Mouse (Mus musculus): ENCODE results near the gene Arpc4.

Gene Arpc4

GRCm38 (mm10) chr6:113364518-113365135 lies 13.3 kb upstream of the Arpc4 start:
- no peak for DNase-seq (ENCODE audit: low spot score in 2 of 2)

DNA sequence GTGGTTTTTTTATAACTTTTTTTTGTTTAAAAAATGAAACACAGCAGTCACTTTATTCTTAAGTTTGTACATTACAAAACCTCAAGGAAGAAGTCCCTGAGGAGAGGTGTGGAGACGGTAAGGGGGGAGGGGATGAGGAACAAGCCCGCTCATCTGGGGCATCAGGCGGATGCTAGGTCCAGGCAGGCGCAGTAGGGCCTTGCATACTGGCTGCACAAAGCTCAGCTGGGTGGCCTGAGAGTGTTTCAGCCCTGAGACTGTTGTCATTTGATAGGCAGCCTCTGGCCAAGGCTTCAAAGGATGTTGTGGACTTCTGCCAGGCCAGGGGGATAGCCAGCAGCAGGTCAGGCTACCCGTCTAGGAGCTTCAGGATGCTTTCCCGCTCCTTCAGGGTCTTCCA lies 11.3 kb upstream of the Arpc4 start:
- no peak for DNase-seq (ENCODE audit: low spot score in 2 of 2)

GRCm38 (mm10) chr6:113367574-113367973 lies 10.3 kb upstream of the Arpc4 start:
- no peak for DNase-seq (ENCODE audit: low spot score in 2 of 2)

DNA sequence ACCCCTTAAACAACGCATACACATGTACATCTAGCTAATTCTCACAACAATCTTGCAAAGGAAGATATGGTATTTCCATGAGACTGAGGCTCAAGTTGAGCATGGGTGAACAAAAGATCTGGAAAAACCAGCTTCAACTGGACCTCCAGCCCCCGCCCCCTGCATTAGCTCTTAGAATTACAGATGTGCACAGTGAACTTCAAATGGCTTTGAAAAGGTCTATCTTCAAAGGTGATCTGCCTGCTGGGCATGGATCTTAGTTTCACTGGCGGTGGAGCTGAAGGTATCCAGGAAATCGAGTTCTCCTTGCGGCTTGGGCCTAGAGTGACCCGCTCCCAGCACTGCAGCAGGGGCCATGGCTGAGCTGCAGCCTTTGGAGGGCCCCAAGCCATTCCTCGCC lies 9.8 kb upstream of the Arpc4 start:
- DNase-seq (ENCODE audit: low spot score in 2 of 2): no peak

- no peak for DNase-seq (ENCODE audit: low spot score in 2 of 2)
Measured at GRCm38 (mm10) chr6:113368577-113368976, 9.3 kb upstream of the Arpc4 start.

DNA sequence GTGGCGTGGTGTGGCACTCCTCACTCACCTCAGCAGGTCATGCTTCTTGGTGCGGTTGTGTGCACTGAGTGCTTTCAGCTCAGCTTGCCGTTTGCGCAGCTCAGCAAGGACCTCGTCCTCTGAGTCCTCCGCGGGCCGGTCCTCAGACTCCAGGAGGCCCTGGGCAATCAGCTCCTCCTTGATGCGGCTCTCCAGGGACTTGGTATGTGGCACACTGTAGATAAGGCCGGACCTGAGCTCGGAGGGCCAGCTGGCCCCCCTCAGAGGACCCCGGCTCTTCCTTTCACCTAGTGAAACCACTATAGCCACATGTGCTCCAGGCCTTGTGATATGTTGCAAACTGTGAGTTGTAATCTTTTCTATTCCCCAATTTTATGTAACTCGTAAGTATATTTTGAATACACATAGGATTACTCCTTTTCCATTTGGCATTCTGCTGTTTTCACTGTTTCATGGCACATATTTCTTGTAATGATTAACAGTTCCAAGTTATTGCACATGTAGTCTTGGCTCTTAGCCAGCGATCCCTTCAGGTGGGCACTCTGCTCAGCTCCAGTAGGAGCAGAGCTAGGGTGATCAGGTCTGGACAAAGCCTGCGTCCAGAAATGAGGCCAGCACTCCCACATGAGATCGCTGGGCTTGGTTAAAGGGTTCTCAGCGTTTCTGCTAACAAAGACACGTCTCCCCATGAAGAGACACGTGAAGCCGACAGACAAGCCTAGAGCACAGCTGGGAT lies 7.6 kb upstream of the Arpc4 start:
- no peak for DNase-seq (ENCODE audit: low spot score in 2 of 2)

GRCm38 (mm10) chr6:113373491-113373890 lies 4.4 kb upstream of the Arpc4 start:
- no peak for DNase-seq (ENCODE audit: low spot score in 2 of 2)

GRCm38 (mm10) chr6:113377172-113377495 lies 781 bp upstream of the Arpc4 start:
- no peak for DNase-seq (ENCODE audit: low spot score in 2 of 2)

DNA sequence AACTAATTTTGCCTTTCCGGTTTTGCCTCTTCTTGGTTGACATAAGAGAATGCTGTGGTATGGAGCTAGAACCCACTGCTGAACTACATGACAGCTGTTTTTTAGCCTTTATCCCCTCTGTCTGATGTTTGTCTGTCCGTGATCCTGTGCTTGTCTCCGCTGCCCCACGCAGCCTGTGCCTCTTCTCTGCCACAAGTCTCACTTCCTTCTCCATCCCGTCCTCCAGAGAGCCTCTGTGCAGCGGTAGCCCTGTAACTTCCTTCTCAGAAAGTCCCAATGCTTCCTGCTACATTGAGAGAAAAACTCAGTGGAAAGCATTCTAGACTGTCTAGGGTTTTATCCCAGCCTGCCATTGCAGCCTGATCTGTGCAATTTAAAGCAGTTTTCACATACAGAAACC lies 1.3 kb downstream of the Arpc4 start:
- DNase-seq (ENCODE audit: low spot score in 2 of 2): peak; percentile 48 to 56

DNA sequence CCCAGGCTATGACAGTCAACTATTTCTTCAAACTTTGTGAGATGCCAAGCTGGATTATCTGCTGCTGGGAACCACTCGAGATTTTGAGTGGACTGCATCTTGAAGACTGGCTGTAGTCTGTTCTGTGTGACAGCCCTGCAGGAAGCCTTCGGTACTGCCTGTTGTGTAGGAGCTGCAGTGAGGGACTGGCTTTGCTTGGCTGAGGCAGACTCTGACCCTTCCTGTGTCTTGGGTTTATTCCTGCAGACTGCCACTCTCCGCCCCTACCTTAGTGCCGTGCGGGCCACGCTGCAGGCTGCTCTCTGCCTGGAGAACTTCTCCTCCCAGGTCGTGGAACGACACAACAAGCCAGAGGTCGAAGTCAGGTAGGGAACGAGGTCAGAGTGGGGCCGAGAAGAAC lies 2.6 kb downstream of the Arpc4 start:
- no peak for DNase-seq (ENCODE audit: low spot score in 2 of 2)

GRCm38 (mm10) chr6:113384351-113384927 lies 6.5 kb downstream of the Arpc4 start:
- no peak for DNase-seq (ENCODE audit: low spot score in 2 of 2)

GRCm38 (mm10) chr6:113385160-113385714 lies 7.3 kb downstream of the Arpc4 start:
- DNase-seq (ENCODE audit: low spot score in 2 of 2): no peak

- no peak for DNase-seq (ENCODE audit: low spot score in 2 of 2)
Measured at GRCm38 (mm10) chr6:113386025-113386424, 8.1 kb downstream of the Arpc4 start.

- no peak for DNase-seq (ENCODE audit: low spot score in 2 of 2)
Measured at GRCm38 (mm10) chr6:113388960-113389359, 11.0 kb downstream of the Arpc4 start, which contains the start of gene Ttll3. Ttll3 (plus strand) TSS chr6:113389260.

DNA sequence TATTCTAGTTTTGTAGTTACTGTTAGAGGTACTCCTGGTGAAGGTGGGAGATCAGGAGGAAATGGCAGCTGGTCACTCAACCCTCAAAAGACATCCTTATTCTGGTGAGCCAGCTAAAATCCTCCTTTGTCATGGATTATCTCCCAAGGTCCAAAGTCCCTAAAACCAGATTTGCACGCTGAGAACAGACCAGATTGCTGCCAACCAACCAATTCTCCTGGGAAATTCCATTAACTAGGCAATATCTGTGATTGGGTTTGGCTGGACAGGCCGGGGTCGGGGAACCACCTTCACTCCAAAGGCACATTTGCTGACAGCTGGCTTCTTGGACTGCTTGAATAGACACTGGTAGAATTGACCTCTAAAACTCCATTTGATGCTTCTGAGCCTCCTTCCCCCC lies 12.8 kb downstream of the Arpc4 start:
- no peak for DNase-seq (ENCODE audit: low spot score in 2 of 2)

GRCm38 (mm10) chr6:113392015-113392386 lies 14.1 kb downstream of the Arpc4 start:
- DNase-seq (ENCODE audit: low spot score in 2 of 2): no peak

- no peak for DNase-seq (ENCODE audit: low spot score in 2 of 2)
Measured at GRCm38 (mm10) chr6:113392387-113393071, 14.6 kb downstream of the Arpc4 start.

DNA sequence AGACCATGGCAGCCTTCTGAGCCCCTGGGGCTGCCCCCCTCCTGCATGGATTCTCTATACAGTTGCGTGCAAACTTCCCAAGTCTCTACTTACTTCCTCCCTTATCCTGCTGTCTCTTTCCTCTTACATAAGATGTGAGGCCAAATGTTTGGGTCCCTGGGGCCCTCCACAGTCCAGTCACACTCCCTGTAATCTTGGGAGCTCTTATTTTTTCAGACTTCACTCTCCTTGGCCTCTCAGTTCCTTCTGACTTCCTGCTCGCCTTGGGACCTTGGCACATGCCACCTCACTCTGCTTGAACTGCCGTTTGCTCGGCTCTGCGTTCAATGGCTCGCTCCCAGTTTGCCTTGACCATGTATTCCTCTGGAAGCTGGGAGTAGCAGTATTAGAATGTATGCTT lies 16.0 kb downstream of the Arpc4 start:
- DNase-seq (ENCODE audit: low spot score in 2 of 2): no peak

DNA sequence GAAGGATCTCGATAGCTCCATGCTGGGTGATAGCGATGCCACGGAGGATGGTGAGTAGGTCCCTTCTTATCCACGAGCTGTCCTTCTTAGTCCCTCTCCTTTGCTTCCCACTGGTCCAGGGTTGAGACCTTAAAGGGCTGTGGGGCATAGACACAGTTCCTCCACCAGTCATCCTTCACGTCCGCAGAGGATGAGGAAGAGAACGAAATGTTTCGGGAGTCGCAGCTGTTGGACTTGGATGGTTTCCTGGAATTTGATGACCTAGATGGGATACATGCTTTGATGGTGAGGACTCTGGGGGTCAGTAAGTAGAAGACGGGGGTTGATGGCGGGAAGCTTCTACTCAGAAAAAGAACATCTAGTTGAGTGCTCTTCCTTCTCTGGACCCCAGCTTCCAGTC lies 16.9 kb downstream of the Arpc4 start:
- DNase-seq (ENCODE audit: low spot score in 2 of 2): no peak

GRCm38 (mm10) chr6:113395501-113395900 lies 17.6 kb downstream of the Arpc4 start:
- no peak for DNase-seq (ENCODE audit: low spot score in 2 of 2)

GRCm38 (mm10) chr6:113396270-113397030 lies 18.5 kb downstream of the Arpc4 start:
- no peak for DNase-seq (ENCODE audit: low spot score in 2 of 2)

DNA sequence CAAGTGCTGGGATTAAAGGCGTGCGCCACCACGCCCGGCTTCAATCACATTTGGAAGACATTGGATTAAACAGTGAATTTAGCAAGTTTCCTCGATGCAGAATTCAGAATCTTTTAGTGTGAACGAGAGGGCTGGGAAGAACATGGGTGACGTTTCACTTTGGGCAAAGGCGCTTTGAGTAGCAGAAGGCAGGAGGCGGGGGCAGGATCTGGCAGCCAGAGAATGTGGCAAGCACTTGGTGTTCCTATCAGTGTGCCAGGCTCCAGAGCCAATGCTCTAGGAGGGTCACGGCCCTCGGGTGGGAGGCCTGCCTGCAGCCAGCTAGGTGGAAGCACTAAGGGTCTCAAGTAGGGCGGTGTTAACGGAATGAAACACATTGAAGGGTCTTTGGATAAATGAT lies 24.2 kb downstream of the Arpc4 start:
- no peak for DNase-seq (ENCODE audit: low spot score in 2 of 2)

Measured in spleen, postnatal 36 days (tissue).